Mouse (Mus musculus): Measurements from ENCODE around the gene Elf5. TPM values are rescaled to one million over a fixed set of nuclear protein-coding genes. Genes with fewer than 3 reads are reported as not detected.

The Elf5 gene
- polyA plus RNA-seq, 1 experiment from 2014 or later = 2.6 TPM

DNA sequence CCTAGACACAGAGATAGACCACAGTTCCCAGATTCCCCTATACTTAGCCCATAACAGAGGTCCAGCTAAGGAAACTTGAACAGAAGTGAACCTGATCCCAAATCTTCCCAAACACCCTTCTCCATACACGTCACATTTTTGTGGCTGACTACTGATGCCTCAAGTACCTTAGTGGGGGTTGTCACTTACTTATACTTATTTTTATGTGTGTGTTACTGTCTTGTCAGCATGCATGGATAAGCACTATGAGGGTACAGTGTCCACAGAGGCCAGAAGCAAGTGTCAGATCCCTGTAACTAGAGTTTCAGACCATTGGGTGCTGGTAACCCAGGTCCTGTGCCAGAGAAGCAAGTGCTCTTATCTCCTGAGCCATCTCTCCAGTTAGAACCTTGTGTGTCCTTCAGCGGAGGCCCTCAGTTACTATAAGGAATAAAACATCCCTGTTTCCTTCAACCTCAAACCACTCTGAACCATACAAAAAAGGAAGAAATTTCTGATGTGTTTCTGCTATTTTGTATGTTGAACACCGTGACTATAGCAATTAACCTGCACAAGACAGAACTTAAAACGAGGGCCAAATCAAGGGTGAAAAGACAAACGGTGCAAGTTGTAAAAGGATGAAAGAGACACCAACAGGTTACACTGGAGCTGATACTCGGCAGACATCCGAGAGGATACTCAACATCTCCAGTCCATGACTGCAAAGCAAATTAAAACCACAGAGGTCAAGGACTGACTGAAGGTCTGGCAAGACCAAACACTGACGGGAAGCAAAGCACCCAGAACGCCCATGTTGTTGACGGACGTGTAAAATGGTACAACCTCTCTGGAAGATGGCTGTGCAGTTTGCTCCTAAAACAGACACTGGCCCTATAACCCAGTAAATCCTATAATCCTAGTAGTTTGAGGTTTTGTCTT, 70.1 kb downstream of the Elf5 start:
- H3K4me2 ChIP-seq (ENCODE audit: low read depth, low read length) = no peak overlapping the region
- DNase-seq (ENCODE audit: low spot score) (no peak), ATAC-seq (ENCODE audit: low read depth) (no peak)
- H3K27me3 ChIP-seq (replicated peaks; ENCODE audit: control insufficient read depth, insufficient read depth, low read length) = no peaks in the 10 kb centered on the region
- H3K27ac ChIP-seq (replicated peaks; ENCODE audit: low read depth, low read length) = no peak overlapping the region
- 80% methylated on average over 11 of the region's 11 CpGs for WGBS
- H3K9ac ChIP-seq (ENCODE audit: low read depth, low read length) = no peak overlapping the region
- no peaks in the 10 kb centered on the region for H3K9me3 ChIP-seq (ENCODE audit: control insufficient read depth, low read length)
- H3K4me3 ChIP-seq (ENCODE audit: low read depth, low read length) = no peak overlapping the region
- no peaks in the 10 kb centered on the region for H3K36me3 ChIP-seq (ENCODE audit: control insufficient read depth, insufficient read depth, low read length)
- peaks cover 10% of the 10 kb centered on the region for H3K4me1 ChIP-seq (ENCODE audit: control insufficient read depth, insufficient read depth, low read length)

DNA sequence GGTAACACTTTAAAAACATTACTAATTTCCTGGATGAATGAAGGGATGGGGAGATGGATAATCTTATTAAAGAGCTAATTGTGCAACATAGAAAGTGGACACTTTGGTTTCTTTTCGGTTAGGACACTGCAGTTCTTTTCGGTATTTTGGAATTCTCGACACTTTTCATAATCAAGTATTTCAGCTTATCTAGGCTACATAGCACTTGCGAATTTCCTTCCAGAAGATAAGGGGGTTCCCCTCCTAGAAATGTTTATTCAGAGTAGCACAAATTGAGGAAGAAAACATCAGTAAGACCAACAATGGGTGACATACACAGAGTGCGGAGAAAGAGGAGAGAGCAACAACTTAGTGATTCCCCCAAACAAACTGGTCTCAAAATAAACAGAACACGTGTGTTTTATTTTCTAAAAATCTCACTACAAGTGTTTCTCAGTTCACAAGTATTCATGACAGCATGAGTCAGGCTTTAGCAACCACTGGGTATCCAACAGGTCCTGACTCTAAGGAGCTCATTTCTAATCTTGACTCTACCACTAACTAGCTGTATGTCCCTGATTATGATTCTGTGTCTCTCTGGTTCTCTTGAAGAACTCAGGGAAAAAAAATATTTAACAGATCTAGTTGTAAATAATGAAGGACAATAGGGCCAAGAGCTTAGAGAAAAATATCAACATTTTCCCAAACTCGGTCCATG, 71.9 kb downstream of the Elf5 start:
- H3K4me3 ChIP-seq (ENCODE audit: low read depth, low read length) = peak overlapping the region; percentile 71
- H3K4me1 ChIP-seq (ENCODE audit: control insufficient read depth, insufficient read depth, low read length) = peaks cover 10% of the 10 kb centered on the region
- ATAC-seq (ENCODE audit: low read depth) = no peak
- no peaks in the 10 kb centered on the region for H3K36me3 ChIP-seq (ENCODE audit: control insufficient read depth, insufficient read depth, low read length)
- no peak for DNase-seq (ENCODE audit: low spot score)
- peak overlapping the region; percentile 79 for H3K4me2 ChIP-seq (ENCODE audit: low read depth, low read length)
- WGBS = 81% methylated on average over 7 of the region's 7 CpGs
- no peaks in the 10 kb centered on the region for H3K27me3 ChIP-seq (replicated peaks; ENCODE audit: control insufficient read depth, insufficient read depth, low read length)
- no peak overlapping the region for H3K27ac ChIP-seq (replicated peaks; ENCODE audit: low read depth, low read length)
- peak overlapping the region; percentile 81 for H3K9ac ChIP-seq (ENCODE audit: low read depth, low read length)
- H3K9me3 ChIP-seq (ENCODE audit: control insufficient read depth, low read length) = no peaks in the 10 kb centered on the region

- DNase-seq (ENCODE audit: low spot score) = no peak
- no peaks in the 10 kb centered on the region for H3K9me3 ChIP-seq (ENCODE audit: control insufficient read depth, low read length)
- no peak for ATAC-seq (ENCODE audit: low read depth)
- H3K9ac ChIP-seq (ENCODE audit: low read depth, low read length) = peak overlapping the region; percentile 81
- peak overlapping the region; percentile 71 for H3K4me3 ChIP-seq (ENCODE audit: low read depth, low read length)
- no peaks in the 10 kb centered on the region for H3K27me3 ChIP-seq (replicated peaks; ENCODE audit: control insufficient read depth, insufficient read depth, low read length)
- H3K27ac ChIP-seq (replicated peaks; ENCODE audit: low read depth, low read length) = peak overlapping the region; percentile 92; the same call in 1 of the 2 replicates
- peaks cover 10% of the 10 kb centered on the region for H3K4me1 ChIP-seq (ENCODE audit: control insufficient read depth, insufficient read depth, low read length)
- 33% methylated on average over 5 of the region's 5 CpGs for WGBS
- H3K4me2 ChIP-seq (ENCODE audit: low read depth, low read length) = peak overlapping the region; percentile 79
- H3K36me3 ChIP-seq (ENCODE audit: control insufficient read depth, insufficient read depth, low read length) = no peaks in the 10 kb centered on the region
These were observed 72.6 kb downstream of the Elf5 start for GRCm38 (mm10) chr2:103483986-103484520.

- Histone ChIP-seq H3K36me3 (ENCODE audit: control insufficient read depth, insufficient read depth, low read length) (no peaks in the 10 kb centered on the region), H3K27me3 (replicated peaks; ENCODE audit: control insufficient read depth, insufficient read depth, low read length) (no peaks in the 10 kb centered on the region), H3K9ac (ENCODE audit: low read depth, low read length) (peak within 1 kb of the TSS; percentile 81), H3K4me2 (ENCODE audit: low read depth, low read length) (peak within 1 kb of the TSS; percentile 79), H3K4me1 (ENCODE audit: control insufficient read depth, insufficient read depth, low read length) (peaks cover 10% of the 10 kb centered on the region), H3K4me3 (ENCODE audit: low read depth, low read length) (peak within 1 kb of the TSS; percentile 71), H3K9me3 (ENCODE audit: control insufficient read depth, low read length) (no peaks in the 10 kb centered on the region), H3K27ac (replicated peaks; ENCODE audit: low read depth, low read length) (peak within 1 kb of the TSS; percentile 92)
- ATAC-seq (ENCODE audit: low read depth) = peak; percentile 99
- DNase-seq (ENCODE audit: low spot score) = peak; percentile 99
- WGBS = under 1% methylated on average over 35 of the region's 41 CpGs
These were observed 73.3 kb downstream of the Elf5 start, which contains the start of gene Cat for GRCm38 (mm10) chr2:103484617-103485401. Cat (minus strand) TSS chr2:103485160.

DNA sequence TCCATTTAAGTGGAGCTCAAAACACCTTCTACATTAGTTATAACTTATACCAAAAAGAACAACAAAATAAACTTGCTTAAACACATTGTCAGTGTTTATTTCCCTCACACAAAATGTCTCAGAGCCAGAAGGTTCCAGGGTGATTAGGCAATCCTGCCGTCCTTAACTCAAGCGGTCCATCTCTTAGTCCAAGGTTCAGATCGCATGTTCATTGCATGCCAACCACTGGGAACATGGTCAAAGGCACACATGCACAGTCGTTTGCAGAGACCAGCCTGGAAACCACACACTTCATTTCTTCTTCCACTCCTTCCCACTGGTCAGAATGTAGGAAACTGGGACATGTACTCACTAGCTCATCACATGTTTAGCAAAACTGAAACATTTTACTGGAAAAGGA, 81.0 kb downstream of the Elf5 start:
- H3K4me1 ChIP-seq (ENCODE audit: control insufficient read depth, insufficient read depth, low read length) = peaks cover 7% of the 10 kb centered on the region; the same call in 1 of the 2 replicates
- H3K9me3 ChIP-seq (ENCODE audit: control insufficient read depth, low read length) = no peaks in the 10 kb centered on the region
- WGBS = 82% methylated on average over 4 of the region's 4 CpGs
- H3K27me3 ChIP-seq (replicated peaks; ENCODE audit: control insufficient read depth, insufficient read depth, low read length) = no peaks in the 10 kb centered on the region
- ATAC-seq (ENCODE audit: low read depth) = no peak
- DNase-seq (ENCODE audit: low spot score) = no peak
- no peak overlapping the region for H3K4me2 ChIP-seq (ENCODE audit: low read depth, low read length)
- no peak overlapping the region for H3K9ac ChIP-seq (ENCODE audit: low read depth, low read length)
- no peak overlapping the region for H3K27ac ChIP-seq (replicated peaks; ENCODE audit: low read depth, low read length)
- H3K36me3 ChIP-seq (ENCODE audit: control insufficient read depth, insufficient read depth, low read length) = no peaks in the 10 kb centered on the region
- no peak overlapping the region for H3K4me3 ChIP-seq (ENCODE audit: low read depth, low read length)

DNA sequence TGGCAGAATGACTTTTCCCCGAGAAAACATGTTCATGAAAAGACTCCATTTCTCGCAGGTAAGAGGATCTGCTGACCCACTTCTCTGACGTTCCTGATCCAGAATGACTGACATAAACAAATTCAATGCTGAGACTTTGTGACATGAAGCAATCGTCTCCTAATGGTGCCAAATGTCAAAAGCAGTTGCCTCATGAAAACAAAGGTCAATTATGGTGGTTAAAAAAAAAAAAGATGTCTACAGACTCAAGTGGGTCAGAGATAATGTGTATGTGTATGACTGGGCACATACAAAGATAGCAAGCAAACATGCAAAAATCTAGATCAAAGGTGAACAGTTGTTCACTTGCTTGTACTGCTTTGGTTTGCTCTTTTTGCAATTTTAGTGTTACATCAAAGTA, 82.3 kb downstream of the Elf5 start:
- Histone ChIP-seq H3K9me3 (ENCODE audit: control insufficient read depth, low read length) (no peaks in the 10 kb centered on the region), H3K36me3 (ENCODE audit: control insufficient read depth, insufficient read depth, low read length) (no peaks in the 10 kb centered on the region), H3K4me2 (ENCODE audit: low read depth, low read length) (no peak overlapping the region), H3K27me3 (replicated peaks; ENCODE audit: control insufficient read depth, insufficient read depth, low read length) (no peaks in the 10 kb centered on the region), H3K27ac (replicated peaks; ENCODE audit: low read depth, low read length) (no peak overlapping the region), H3K9ac (ENCODE audit: low read depth, low read length) (no peak overlapping the region), H3K4me3 (ENCODE audit: low read depth, low read length) (no peak overlapping the region), H3K4me1 (ENCODE audit: control insufficient read depth, insufficient read depth, low read length) (peaks cover 7% of the 10 kb centered on the region; the same call in 1 of the 2 replicates)
- DNase-seq (ENCODE audit: low spot score) = no peak
- no peak for ATAC-seq (ENCODE audit: low read depth)
- WGBS = 51% methylated on average over 4 of the region's 4 CpGs

DNA sequence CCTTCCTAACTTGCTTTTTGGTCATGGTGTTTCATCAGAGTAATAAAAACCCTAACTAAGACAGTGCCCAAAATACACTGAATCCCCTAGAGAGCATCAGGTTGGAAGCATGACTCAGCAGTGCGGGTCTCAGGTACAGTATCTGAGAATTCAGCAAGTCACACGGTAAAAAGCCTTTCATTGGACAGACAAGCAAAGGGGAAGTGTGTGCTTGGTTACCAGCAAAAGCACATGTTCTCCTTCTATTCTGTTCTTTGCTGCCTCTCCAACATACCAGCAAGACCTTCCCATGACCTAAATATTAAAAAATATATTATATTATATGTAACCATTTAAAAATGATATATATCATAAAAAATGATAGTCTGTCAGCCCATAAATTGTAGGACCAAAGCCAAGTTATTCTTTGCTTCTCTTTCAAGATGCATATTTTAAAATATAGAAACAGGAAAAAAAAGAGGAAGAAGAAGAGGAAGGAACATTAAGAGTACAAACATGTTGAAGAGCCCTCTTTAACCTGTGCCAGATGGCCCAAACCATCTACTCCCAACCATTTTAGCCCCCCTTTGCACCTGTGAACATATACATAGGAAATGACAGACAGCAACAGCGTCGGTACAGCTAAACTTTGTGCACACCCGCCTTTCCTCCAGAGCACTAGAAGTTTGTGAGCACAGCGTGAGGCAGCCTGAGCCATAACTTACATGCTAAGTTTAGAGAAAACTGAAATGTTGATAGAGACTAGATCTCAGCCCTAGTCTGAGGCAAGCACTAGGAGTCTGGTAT, 84.3 kb downstream of the Elf5 start:
- WGBS = 72% methylated on average over 6 of the region's 6 CpGs
- no peak overlapping the region for H3K27ac ChIP-seq (replicated peaks; ENCODE audit: low read depth, low read length)

More for the DNA sequence above, 84.3 kb downstream of the Elf5 start:
- DNase-seq (ENCODE audit: low spot score) (no peak), ATAC-seq (ENCODE audit: low read depth) (no peak)
- H3K36me3 ChIP-seq (ENCODE audit: control insufficient read depth, insufficient read depth, low read length) = no peaks in the 10 kb centered on the region
- no peak overlapping the region for H3K4me2 ChIP-seq (ENCODE audit: low read depth, low read length)
- no peaks in the 10 kb centered on the region for H3K9me3 ChIP-seq (ENCODE audit: control insufficient read depth, low read length)
- no peak overlapping the region for H3K4me3 ChIP-seq (ENCODE audit: low read depth, low read length)
- no peaks in the 10 kb centered on the region for H3K27me3 ChIP-seq (replicated peaks; ENCODE audit: control insufficient read depth, insufficient read depth, low read length)
- peaks cover 7% of the 10 kb centered on the region; the same call in 1 of the 2 replicates for H3K4me1 ChIP-seq (ENCODE audit: control insufficient read depth, insufficient read depth, low read length)
- no peak overlapping the region for H3K9ac ChIP-seq (ENCODE audit: low read depth, low read length)

Measured in embryonic facial prominence, embryonic 14.5 days (tissue).